Mouse (Mus musculus): ENCODE measurements at regions not wholly inside any gene's neighbourhood (a gene's known extent, or its start where the extent isn't known, plus 50 kb on each side); places are given as distances from the start of the nearest gene placed in this dataset.

DNA sequence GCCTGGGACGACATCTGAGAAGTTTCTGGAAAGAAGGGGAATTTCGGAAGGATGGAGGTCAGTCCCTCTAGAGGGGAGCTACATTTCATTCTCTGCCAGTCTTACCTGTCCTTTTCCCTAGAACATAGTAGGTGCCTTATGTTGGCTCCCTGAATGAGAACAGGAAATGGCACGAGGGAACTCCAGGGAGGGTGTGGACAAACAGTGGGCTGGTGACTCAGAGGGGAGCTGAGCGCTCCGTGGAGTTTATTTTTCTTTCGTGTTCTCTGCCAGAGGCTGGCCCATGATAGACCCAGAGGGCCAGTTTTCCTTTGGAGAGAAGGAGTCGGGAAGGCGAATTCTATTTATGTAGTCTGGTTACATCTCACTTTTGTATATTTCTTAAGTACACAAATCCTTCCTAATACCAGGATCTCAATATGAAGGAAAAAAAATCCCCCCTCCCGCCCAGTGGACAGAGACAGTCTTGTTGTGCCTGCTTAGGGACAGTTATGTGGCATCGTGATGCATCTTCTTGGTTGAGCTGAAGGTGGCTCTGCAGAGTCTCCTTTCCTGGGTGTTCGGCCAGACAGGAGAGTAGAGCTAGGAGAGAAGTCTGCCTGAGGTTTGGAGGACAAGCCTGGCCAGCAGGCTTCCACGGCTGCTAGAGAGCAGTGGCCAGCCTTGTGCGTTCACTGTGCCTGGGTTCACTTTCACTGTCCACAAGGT is 84.3 kb upstream of the Rbpj start:
- no peak for DNase-seq (ENCODE audit: low read depth)

DNA sequence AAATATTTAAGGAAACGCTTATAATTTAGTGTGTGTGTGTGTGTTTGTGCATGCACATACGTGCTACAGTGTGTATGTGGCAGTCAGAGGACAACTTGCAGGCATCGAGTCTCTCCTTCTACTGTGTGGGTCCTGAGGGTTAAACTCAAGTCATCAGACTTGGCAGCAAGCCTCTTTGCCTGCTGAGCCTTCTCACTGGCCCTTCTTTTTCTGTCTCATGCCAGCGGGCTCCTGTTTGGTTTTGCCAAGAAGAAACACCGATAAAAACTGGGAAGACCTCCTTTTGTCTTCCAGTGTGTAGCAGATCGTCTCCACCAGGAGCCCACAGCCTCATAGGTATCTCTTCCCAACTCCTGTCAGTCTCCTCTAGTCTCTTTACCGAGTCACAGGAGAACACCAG is 81.9 kb upstream of the Rbpj start:
- no peak for DNase-seq (ENCODE audit: low read depth)

DNA sequence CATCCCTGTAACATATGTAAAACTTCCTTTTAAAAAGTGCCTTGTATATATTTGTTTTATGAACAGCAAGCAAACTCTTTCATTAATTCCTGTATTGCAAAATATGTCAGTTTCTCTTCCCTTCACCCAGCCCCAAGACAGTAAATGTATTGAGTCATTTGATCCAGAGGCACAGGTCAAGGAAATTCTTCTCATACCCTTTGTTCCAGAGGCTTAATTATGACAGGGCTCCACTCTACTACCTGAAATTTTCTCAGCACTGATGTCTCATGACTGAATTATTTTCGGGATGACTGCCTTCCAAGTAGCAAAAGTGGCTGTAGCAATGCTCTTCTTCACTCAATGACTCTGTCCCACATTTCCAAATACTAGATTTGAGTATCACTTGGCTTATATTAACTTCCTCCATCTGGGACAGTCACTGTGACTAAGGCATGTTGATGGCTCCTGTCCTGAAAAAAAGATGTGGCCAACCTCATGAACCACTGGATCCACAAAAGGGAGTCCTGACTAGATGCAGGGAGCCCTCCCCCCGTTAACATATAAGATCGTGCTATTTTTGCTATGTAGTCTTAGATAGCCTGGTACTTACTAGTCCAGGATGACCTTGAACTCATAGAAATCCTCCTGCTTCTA is 80.3 kb upstream of the Rbpj start:
- DNase-seq (ENCODE audit: low read depth): no peak

DNA sequence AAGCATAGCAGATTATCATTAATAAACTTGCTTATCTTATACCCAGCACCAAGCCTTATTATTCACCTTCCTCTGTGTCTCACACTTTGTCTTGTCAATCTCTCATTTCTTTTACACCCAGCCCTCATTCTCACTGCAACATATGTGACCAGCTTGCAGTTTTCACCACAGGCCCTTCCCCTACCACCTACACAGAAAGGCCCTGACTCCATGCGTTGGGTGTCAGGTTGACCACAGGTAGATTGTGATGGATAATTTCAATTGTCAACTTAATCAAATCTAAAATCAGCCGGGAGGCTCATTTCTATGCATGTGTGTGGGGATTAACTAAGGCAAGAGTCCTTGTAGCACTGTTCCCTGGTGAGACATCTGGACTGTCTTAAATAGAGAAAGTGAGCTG is 72.4 kb upstream of the Rbpj start:
- no peak for DNase-seq (ENCODE audit: low read depth)

DNA sequence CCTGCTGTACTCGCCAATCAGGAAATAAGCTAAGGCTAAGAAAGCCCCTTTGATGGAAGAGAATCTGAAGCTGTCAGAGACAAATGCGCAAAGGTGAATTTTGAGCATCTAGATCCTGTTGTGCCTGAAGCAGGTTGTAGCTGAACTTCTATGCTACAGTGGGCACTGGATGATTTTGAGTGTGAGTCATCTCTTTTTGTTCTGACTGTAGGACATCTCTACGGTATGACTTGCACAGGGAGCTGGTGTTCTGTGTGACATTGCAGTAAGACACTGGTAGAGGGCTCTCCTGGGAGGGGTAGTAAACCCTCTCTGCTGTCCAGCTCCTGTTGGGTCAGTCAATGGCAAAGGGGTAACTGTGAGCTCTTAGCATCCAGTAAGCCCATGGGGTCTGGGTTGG is 71.4 kb upstream of the Rbpj start:
- no peak for DNase-seq (ENCODE audit: low read depth)

DNA sequence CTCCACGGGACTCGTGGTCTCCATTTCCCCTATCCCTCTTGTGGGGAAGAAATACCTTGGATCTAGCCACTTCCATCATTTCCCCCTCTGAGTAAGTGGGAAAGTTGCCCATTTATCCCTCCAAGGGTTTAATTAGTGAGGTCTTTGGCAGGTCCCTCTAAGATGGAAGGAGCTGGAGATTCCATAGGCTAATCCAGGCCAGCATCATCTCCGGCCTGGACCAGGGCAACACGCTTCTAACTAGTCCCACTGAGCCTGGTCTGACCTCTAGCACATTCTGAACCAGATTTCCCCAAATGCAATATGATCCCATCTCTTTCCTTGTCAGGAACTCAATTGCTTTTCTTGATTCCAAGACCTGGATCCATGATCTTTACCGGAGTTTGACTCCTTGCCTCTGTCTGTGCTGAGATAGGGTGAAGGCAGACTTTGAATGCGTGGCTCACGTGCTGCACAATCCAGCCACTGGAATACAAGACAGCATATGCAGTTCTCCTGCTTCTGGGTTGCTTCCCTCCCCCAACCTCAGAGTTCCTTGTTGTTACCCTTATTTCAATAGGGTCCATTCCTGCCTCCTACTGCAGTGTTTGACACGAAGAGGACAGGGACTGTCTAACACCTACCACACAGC is 67.4 kb upstream of the Rbpj start:
- no peak for DNase-seq (ENCODE audit: low read depth)

DNA sequence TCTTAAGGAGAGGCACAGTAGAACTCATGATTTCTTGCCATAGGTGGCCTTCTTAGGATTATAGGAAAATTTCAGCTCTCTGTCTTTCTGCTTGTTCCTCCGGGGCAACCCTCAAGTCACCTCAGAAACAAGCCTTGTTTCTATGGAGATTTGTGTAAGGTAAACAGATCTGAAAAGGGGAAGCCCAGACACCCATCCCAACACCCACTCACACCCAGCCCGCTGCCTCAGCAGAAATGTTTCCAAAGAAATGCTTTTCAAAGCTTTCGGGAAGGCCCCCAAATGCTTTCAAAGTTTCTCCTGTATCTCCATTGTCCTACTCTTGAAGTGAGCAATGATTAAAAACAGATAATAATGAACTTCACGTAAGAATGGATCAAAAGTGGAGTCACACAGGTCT is 64.9 kb upstream of the Rbpj start:
- no peak for DNase-seq (ENCODE audit: low read depth)

DNA sequence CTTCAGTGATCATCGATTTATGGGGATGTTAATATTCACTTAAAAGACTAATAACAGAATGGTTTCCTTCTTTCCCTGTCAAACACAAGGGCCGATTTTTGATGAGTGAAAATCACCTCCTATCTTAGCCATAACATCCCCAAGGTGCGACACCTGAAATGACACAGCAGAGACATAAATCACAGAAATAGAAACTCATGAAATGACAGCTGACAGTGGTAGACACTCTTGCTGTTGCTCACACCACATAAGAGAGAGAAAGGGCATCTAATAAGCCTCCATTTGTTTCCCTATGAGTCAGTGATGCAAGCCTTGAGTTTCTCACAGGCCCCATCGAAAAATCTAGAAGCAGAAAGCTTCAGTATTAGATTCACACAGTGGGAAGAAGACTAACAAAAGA is 63.9 kb upstream of the Rbpj start:
- no peak for DNase-seq (ENCODE audit: low read depth)

DNA sequence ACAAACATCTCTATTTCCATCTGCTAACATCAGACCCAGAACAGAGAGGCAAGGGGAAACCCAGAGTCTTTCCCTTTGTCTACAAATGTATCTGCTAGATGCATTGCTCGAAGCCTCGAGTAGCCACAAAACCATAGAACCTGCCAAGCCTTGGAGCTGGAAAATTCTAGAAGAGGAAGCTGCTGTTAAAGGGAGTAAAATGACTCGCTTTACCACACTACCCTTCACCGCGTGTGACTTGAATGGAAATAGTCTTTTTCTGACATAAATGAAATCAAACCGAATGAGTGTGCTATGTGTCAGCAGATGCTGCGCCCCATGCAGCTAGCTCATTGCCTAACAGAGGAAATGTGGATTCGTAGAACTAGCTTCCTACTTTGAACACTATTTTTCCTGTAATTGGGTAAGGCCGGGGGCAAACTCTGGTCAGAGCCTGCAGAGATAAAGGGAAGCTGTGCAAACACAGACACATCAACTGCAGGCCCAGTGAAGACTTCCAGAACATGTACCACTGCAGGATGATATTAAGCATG is 63.3 kb upstream of the Rbpj start:
- peak; percentile 50 for DNase-seq (ENCODE audit: low read depth)

DNA sequence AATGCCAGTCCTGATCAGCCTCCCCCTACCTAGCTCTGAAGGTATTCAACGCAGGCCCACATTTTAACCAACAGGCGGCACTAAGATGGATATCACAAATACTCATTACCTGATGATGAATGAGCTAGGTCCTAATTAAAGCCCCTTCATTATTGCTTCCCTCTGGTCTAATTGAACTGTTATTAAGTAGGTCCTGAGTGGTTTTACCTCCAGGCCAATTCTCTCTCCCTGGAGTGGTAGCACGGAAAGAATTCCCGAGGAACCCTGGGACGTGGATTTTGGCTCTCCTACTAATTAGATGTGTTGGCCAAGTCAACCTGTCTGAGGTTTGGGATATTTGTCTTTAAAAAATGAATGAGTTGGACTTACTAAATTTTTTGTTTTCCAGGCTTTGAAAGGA is 60.0 kb upstream of the Rbpj start:
- no peak for DNase-seq (ENCODE audit: low read depth)

DNA sequence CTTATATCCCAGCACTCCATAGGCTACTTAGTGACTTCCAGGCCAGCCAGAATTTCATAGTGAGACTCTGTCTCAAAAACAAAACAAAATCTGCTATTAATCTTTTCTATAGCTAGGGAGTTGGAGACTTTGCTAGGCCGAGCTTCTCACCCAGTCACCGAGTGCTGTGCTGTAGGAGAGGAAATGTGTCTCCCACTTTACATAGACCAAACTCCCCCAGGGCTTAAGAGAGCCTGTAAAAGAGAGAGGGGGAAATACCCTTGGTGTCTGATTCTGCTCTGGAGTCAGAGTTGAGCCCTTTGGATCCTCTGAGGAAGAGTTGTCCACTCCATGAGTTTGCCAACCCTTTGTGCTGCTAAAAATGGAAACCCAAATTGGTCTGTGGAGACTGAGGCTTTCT is 58.3 kb upstream of the Rbpj start:
- DNase-seq (ENCODE audit: low read depth): no peak

DNA sequence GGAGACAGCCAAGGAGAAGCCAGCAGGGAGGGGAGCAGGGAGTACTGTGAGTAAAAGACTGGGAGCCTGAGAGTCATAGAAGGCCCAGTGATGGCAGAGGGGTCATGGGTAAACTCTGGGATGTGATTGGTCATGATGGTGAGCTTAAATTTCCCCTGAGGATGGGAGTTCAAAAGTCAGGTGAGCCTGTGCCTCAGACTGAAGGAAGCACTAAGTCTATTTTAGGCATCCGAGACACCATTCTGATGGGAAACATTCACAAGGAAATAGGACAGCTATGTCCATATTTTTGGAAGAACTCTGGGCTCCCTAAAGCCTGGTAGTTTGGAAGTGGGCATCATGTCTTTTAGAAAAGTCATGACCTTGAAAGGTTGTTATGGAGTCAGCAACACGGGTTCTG is 57.7 kb upstream of the Rbpj start:
- no peak for DNase-seq (ENCODE audit: low read depth)

DNA sequence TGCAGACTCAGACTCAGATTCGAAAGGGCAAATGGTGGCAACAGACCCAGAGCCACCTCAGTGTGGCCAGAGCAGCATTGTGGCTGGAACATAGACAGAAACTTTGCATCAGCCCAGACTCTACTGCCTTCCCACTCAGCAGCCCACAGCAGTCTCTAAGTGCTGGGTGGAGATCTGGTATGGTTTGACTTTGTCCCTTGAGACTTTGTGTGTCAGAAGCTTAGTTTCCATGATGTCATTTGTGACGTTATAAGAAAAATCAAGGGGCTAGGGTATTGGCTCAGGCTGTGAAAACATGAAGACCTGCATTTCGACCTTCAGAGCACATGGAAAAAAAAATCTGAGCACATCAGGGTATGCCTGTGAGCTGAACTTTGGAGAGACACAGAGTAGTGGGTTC is 56.2 kb upstream of the Rbpj start:
- DNase-seq (ENCODE audit: low read depth): no peak

DNA sequence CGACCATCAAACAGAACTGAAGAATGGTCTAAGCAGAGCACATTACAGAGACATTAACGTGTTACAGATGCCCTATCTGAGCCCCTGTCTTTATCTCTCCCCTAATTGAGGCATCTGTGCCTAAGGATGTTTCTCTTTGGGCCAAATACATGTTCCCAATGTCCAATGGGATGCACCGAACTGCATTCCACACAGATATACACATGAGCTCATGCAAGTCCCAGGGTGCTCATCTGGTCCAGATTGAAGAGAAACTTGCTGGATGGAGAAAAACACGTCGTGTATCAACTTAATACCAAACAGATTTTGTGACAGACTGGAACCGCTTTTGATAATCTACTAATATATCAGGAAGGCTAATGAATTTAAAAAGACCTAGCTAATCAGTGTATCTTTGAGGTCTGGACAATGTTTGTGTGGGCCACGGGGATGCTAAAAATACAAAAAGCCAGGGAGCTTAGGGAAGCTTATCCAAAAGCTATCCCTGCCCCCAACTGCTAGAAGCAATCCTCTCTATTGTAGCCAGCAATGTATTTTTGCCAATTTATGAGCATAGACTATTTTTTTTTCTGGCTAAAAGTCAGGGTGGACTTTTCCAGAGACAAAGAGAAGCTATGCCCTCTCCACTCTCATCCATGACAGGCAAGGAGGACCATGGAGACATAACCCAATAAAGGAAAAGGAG is 53.4 kb upstream of the Rbpj start:
- DNase-seq (ENCODE audit: low read depth): no peak

DNA sequence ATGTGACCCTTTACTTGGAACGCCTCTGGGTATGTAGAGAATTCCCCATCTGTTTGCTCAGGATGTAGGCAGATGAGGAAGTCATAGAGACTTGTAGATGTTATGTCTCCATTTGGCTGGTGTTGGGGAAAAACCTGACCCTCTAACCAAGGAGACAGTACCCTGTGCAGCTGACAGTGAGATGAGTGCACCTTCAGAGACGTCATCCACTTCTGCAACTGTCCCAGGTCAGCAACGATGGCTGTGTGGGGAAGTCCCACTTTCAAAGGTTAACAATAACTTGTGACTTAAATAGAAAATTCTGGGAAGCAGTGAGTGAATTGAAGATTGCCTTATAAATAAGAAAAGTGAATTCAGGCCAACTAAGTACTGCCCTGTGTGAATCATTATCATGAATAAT is 52.3 kb upstream of the Rbpj start:
- no peak for DNase-seq (ENCODE audit: low read depth)

DNA sequence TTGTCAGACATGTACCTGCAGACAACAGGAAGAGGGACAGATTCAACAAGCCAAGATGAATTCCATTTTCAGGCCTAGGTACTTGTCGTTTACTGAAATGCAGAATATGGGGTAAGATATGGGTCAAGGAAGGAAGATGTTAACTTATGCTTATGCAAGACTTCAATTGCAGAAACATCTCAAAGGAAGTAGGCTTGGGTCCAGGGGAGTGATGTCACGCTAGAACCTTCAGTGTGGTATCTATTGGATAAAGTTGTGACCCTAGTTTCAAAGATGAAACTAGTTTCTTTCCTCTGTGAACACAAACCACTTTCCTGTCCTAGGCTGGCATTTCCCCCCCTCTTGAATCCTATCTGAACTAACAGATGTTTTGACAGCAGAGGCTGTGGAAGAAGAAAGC is 50.5 kb upstream of the Rbpj start:
- DNase-seq (ENCODE audit: low read depth): no peak

Data from c-Kit-positive CD71-negative TER-119-negative erythroid progenitor cells, embryonic 14.5 days (primary cell).